Mouse (Mus musculus) heart, postnatal 0 days (tissue): ENCODE measurements at regions not wholly inside any gene's neighbourhood (a gene's known extent, or its start where the extent isn't known, plus 50 kb on each side); places are given as distances from the start of the nearest gene placed in this dataset. TPM values are rescaled to one million over a fixed set of nuclear protein-coding genes. Genes with fewer than 3 reads are reported as not detected.
A peak's percentile ranks its signal among the peaks of the same experiment; 100 is the strongest.

ENCODE experiments used
- ATAC-seq: fragments of 200-750 bp; cut with Nextera tagmentation; 2 replicates; pipeline ENCODE4 v1.8.0; 2017; ENCODE audit warnings: low read depth, moderate number of reproducible peaks, moderate library complexity; ENCODE audit not compliant: insufficient read depth
- DNase-seq: peaks from one replicate; pipeline ENCODE4 v3.0.0-alpha.2; 2016; ENCODE audit warnings: low spot score
- H3K27ac ChIP-seq: fragments of 300-500 bp; sonication (generic); 2 replicates; pipeline ENCODE4 v1.5.1; 2014; ENCODE audit warnings: low read depth, mild to moderate bottlenecking
- H3K27me3 ChIP-seq: fragments of 300-500 bp; sonication (generic); 2 replicates; pipeline ENCODE4 v1.6.1; 2014; ENCODE audit warnings: low read length, mixed read lengths; ENCODE audit not compliant: control insufficient read depth, insufficient read depth
- H3K36me3 ChIP-seq: fragments of 300-500 bp; sonication (generic); replicated peaks from 2 replicates; pipeline ENCODE4 v1.6.1; 2014; ENCODE audit warnings: low read length, mixed read lengths; ENCODE audit not compliant: control insufficient read depth, insufficient read depth
- H3K4me1 ChIP-seq: fragments of 300-500 bp; sonication (generic); 2 replicates; pipeline ENCODE4 v1.6.1; 2014; ENCODE audit warnings: antibody characterized with exemption; ENCODE audit not compliant: control insufficient read depth, insufficient read depth
- H3K4me2 ChIP-seq: fragments of 300-500 bp; sonication (generic); 2 replicates; pipeline ENCODE4 v1.6.1; 2014; ENCODE audit warnings: low read depth, mild to moderate bottlenecking, low read length, moderate library complexity
- H3K4me3 ChIP-seq: fragments of 300-500 bp; sonication (generic); 2 replicates; pipeline ENCODE4 v1.5.1; 2014; ENCODE audit warnings: low read depth, low read length
- H3K9ac ChIP-seq: fragments of 300-500 bp; sonication (generic); replicated peaks from 2 replicates; pipeline ENCODE4 v1.6.1; 2014; ENCODE audit warnings: low read depth, low read length, mixed read lengths
- H3K9me3 ChIP-seq: fragments of 300-500 bp; sonication (generic); replicated peaks from 2 replicates; pipeline ENCODE4 v1.6.1; 2016; ENCODE audit warnings: low read length; ENCODE audit not compliant: control insufficient read depth
- CTCF ChIP-seq: IDR thresholded peaks from 2 replicates; pipeline ENCODE4 v1.5.1; 2016; ENCODE audit warnings: antibody characterized with exemption, control low read depth, low read depth
- EP300 ChIP-seq: IDR thresholded peaks from 2 replicates; pipeline ENCODE4 v1.6.1; 2016; ENCODE audit warnings: antibody characterized with exemption, low read depth
- WGBS: fragments of 180-500 bp; shearing (Covaris S2); extraction: QIAGEN DNeasy Blood & Tissue Kit; methylation state at CpG from one replicate; pipeline ENCODE4 v1.1.7; 2014; 5-methylcytosine and 5-hydroxymethylcytosine counted together
- microRNA-seq: library from miRNA; unstranded; fragments of <30 nt; microRNA quantifications from one replicate; pipeline ENCODE4, GENCODE M21; 2016

GRCm38 (mm10) chr13:6473401-6474190 lies 74.4 kb upstream of the Pitrm1 start:
- TF ChIP-seq EP300 (no peak), CTCF (no peak)
- no peaks in the 10 kb centered on the region for H3K27me3 ChIP-seq
- DNase-seq: peak; percentile 64
- no peaks in the 10 kb centered on the region for H3K9me3 ChIP-seq
- H3K9ac ChIP-seq: no peak overlapping the region
- no peak overlapping the region for H3K4me3 ChIP-seq
- ATAC-seq: peak; percentile 77
- 30% methylated on average over 12 of the region's 12 CpGs for WGBS
- H3K36me3 ChIP-seq: no peaks in the 10 kb centered on the region
- H3K4me1 ChIP-seq: peaks cover 12% of the 10 kb centered on the region
- peak overlapping the region; percentile 18; the same call in 1 of the 2 replicates for H3K4me2 ChIP-seq
- H3K27ac ChIP-seq: peak overlapping the region; percentile 36

GRCm38 (mm10) chr13:6479667-6480066 lies 68.3 kb upstream of the Pitrm1 start:
- no peak for TF ChIP-seq CTCF
- no peak for TF ChIP-seq EP300
- H3K27me3 ChIP-seq: no peaks in the 10 kb centered on the region
- no peaks in the 10 kb centered on the region for H3K9me3 ChIP-seq
- H3K4me3 ChIP-seq: no peak overlapping the region
- DNase-seq (no peak), ATAC-seq (no peak)
- no peak overlapping the region for H3K9ac ChIP-seq
- H3K4me1 ChIP-seq: no peaks in the 10 kb centered on the region
- no peak overlapping the region for H3K4me2 ChIP-seq
- no peaks in the 10 kb centered on the region for H3K36me3 ChIP-seq
- H3K27ac ChIP-seq: no peak overlapping the region
- WGBS: 75% methylated on average over 6 of the region's 6 CpGs

GRCm38 (mm10) chr13:6484418-6484817 lies 63.5 kb upstream of the Pitrm1 start:
- H3K27ac ChIP-seq: no peak overlapping the region
- ATAC-seq: no peak
- no peak for TF ChIP-seq EP300

GRCm38 (mm10) chr13:6487837-6488236 lies 60.1 kb upstream of the Pitrm1 start:
- H3K4me3 ChIP-seq: no peak overlapping the region
- DNase-seq: no peak
- H3K4me1 ChIP-seq: no peaks in the 10 kb centered on the region
- 72% methylated on average over 3 of the region's 3 CpGs for WGBS
- H3K9ac ChIP-seq: no peak overlapping the region
- H3K4me2 ChIP-seq: no peak overlapping the region
- H3K36me3 ChIP-seq: no peaks in the 10 kb centered on the region
- H3K27ac ChIP-seq: no peak overlapping the region
- H3K27me3 ChIP-seq: no peaks in the 10 kb centered on the region
- TF ChIP-seq EP300 (no peak), CTCF (no peak)
- ATAC-seq: no peak
- H3K9me3 ChIP-seq: no peaks in the 10 kb centered on the region

More at GRCm38 (mm10) chr13:6484418-6484817, 63.5 kb upstream of the Pitrm1 start:
- H3K27me3 ChIP-seq: no peaks in the 10 kb centered on the region
- H3K4me3 ChIP-seq: no peak overlapping the region
- H3K4me1 ChIP-seq: no peaks in the 10 kb centered on the region
- no peak overlapping the region for H3K4me2 ChIP-seq
- H3K9me3 ChIP-seq: no peaks in the 10 kb centered on the region
- no peak overlapping the region for H3K9ac ChIP-seq
- no peak for DNase-seq
- no peaks in the 10 kb centered on the region for H3K36me3 ChIP-seq

- H3K4me2 ChIP-seq: no peak overlapping the region
- ATAC-seq (peak; percentile 82), DNase-seq (peak; percentile 75)
- peak overlapping the region; percentile 58 for H3K27ac ChIP-seq
- 0 out of 2 replicates have a peak, but pooled peaks have one; percentile 56 for TF ChIP-seq EP300
- no peak for TF ChIP-seq CTCF
- no peak overlapping the region for H3K9ac ChIP-seq
- H3K4me1 ChIP-seq: no peaks in the 10 kb centered on the region
- no peaks in the 10 kb centered on the region for H3K36me3 ChIP-seq
- no peaks in the 10 kb centered on the region for H3K27me3 ChIP-seq
- WGBS: 34% methylated on average over 5 of the region's 5 CpGs
- no peak overlapping the region for H3K4me3 ChIP-seq
- H3K9me3 ChIP-seq: no peaks in the 10 kb centered on the region
Measured at GRCm38 (mm10) chr13:6492916-6493619, 54.9 kb upstream of the Pitrm1 start.

Small RNA genes lying in the stretch of these regions (microRNA-seq; reads per million reads assigned to microRNA genes)
- gene Gm26259: not detected
